30 mouse cellular contexts compared by ENCODE assay signal in genomic region chr7:12985724-12986123, GRCm38 (mm10). TPM values are rescaled to one million over a fixed set of nuclear protein-coding genes. Genes with fewer than 3 reads are reported as not detected.
A peak's percentile ranks its signal among the peaks of the same experiment; 100 is the strongest.
DNase-seq lines count a peak whose midpoint lies in the region; ATAC-seq lines count a peak whose summit lies in the region.
"Had no signal": no experiment of that assay in that cellular context is flagged by ENCODE, and none has a peak within 500 bp of the region (broad histone marks: within the 10 kb centered on the region; RNA-seq: fewer than 3 reads in every experiment).

No protein-coding gene starts in this region.

- H3K4me2 ChIP-seq in forebrain, embryonic 11.5 days (ENCODE audit: low read depth, low read length, severe bottlenecking) = no peak overlapping the region
- H3K4me2 ChIP-seq in forebrain, embryonic 13.5 days = no peak overlapping the region
- no peak overlapping the region for H3K4me2 ChIP-seq in liver, embryonic 12.5 days
- no peak overlapping the region for H3K4me2 ChIP-seq in liver, embryonic 16.5 days (ENCODE audit: low read depth, low read length)
- H3K4me2 ChIP-seq: embryonic facial prominence, embryonic 15.5 days; heart, embryonic 12.5 days; hindbrain, embryonic 15.5 days had no signal

- peak; percentile 28 for DNase-seq in forebrain, embryonic 11.5 days (ENCODE audit: low spot score)
- no peak for DNase-seq in left cerebral cortex, postnatal 10 days (ENCODE audit: extremely low spot score in 1 of 2, low spot score in 2 of 2)
- DNase-seq in thymus, adult 18-20 months = no peak
- no peak for DNase-seq in thymus, postnatal 4 days
- no peak for DNase-seq in spleen, postnatal 14 days (ENCODE audit: low spot score in 2 of 2)
- DNase-seq: adrenal gland, postnatal 10 days; B cell, adult 2 months; cerebellum, adult 8-10 months; cerebellum, postnatal 14 days; embryo, embryonic 11 days; gastrocnemius, adult 2 months; gastrocnemius, postnatal 25 days had no signal

- WGBS in forebrain, embryonic 11.5 days = 79% methylated on average over 1 of the region's 1 CpGs
- WGBS in forebrain, embryonic 13.5 days = 87% methylated on average over 1 of the region's 1 CpGs
- WGBS in liver, embryonic 12.5 days (ENCODE audit: insufficient replicate concordance) = 24% methylated on average over 1 of the region's 1 CpGs
- 29% methylated on average over 1 of the region's 1 CpGs for WGBS in liver, embryonic 16.5 days (ENCODE audit: insufficient replicate concordance)

- H3K4me1 ChIP-seq in forebrain, embryonic 11.5 days (replicated peaks; ENCODE audit: control insufficient read depth, insufficient read depth, low read length) = no peaks in the 10 kb centered on the region
- H3K4me1 ChIP-seq in forebrain, embryonic 13.5 days = no peaks in the 10 kb centered on the region
- H3K4me1 ChIP-seq in liver, embryonic 12.5 days = peaks cover 49% of the 10 kb centered on the region
- H3K4me1 ChIP-seq in liver, embryonic 16.5 days (ENCODE audit: control insufficient read depth, low read depth, low read length) = peaks cover 14% of the 10 kb centered on the region
- H3K4me1 ChIP-seq: embryonic facial prominence, embryonic 15.5 days; forebrain, embryonic 10.5 days; heart, embryonic 12.5 days; hindbrain, embryonic 10.5 days; hindbrain, embryonic 15.5 days had no signal

- H3K4me3 ChIP-seq in forebrain, embryonic 11.5 days (ENCODE audit: low read depth, low read length) = no peak overlapping the region
- no peak overlapping the region for H3K4me3 ChIP-seq in forebrain, embryonic 13.5 days
- H3K4me3 ChIP-seq in liver, embryonic 12.5 days = no peak overlapping the region
- no peak overlapping the region for H3K4me3 ChIP-seq in liver, embryonic 16.5 days (ENCODE audit: low read depth, low read length)
- H3K4me3 ChIP-seq: embryonic facial prominence, embryonic 15.5 days; erythroblast, embryonic 14.5 days; forebrain, embryonic 10.5 days; gastrocnemius, adult 2 months; heart, embryonic 12.5 days; hindbrain, embryonic 10.5 days; hindbrain, embryonic 15.5 days had no signal

- intact Hi-C loops in left cerebral cortex, postnatal 10 days (cut with DNase I) = no loop called here

- H3K27me3 ChIP-seq in forebrain, embryonic 11.5 days (ENCODE audit: control insufficient read depth, insufficient read depth, low read length) = no peaks in the 10 kb centered on the region
- H3K27me3 ChIP-seq in forebrain, embryonic 13.5 days = no peaks in the 10 kb centered on the region
- H3K27me3 ChIP-seq in liver, embryonic 12.5 days (replicated peaks) = no peaks in the 10 kb centered on the region
- H3K27me3 ChIP-seq in liver, embryonic 16.5 days (ENCODE audit: control insufficient read depth, insufficient read depth, low read depth, low read length) = no peaks in the 10 kb centered on the region
- H3K27me3 ChIP-seq: embryonic facial prominence, embryonic 15.5 days; heart, embryonic 12.5 days; hindbrain, embryonic 15.5 days had no signal

- H3K9me3 ChIP-seq in forebrain, embryonic 11.5 days (ENCODE audit: control insufficient read depth, low read length) = no peaks in the 10 kb centered on the region
- H3K9me3 ChIP-seq in forebrain, embryonic 13.5 days (replicated peaks) = no peaks in the 10 kb centered on the region
- 0 out of 2 replicates have a peak, but pooled peaks cover 3% of the 10 kb centered on the region for H3K9me3 ChIP-seq in liver, embryonic 12.5 days (replicated peaks)
- no peaks in the 10 kb centered on the region for H3K9me3 ChIP-seq in liver, embryonic 16.5 days (replicated peaks; ENCODE audit: control insufficient read depth, low read length)
- H3K9me3 ChIP-seq: embryonic facial prominence, embryonic 15.5 days; forebrain, embryonic 10.5 days; G1E; heart, embryonic 12.5 days; hindbrain, embryonic 10.5 days; hindbrain, embryonic 15.5 days had no signal

- ATAC-seq in forebrain, embryonic 11.5 days (replicated peaks; ENCODE audit: low FRiP score) = no peak
- ATAC-seq in forebrain, embryonic 13.5 days = no peak
- peak; percentile 76 for ATAC-seq in liver, embryonic 12.5 days
- peak; percentile 62 for ATAC-seq in liver, embryonic 16.5 days (ENCODE audit: low read depth)
- ATAC-seq: CD4-positive, CD25-positive, alpha-beta regulatory T cell, adult 4 months; forebrain, embryonic 16.5 days had no signal

- H3K27ac ChIP-seq in forebrain, embryonic 11.5 days (ENCODE audit: low read depth, low read length) = no peak overlapping the region
- no peak overlapping the region for H3K27ac ChIP-seq in forebrain, embryonic 13.5 days
- H3K27ac ChIP-seq in liver, embryonic 12.5 days = peak overlapping the region; percentile 71
- H3K27ac ChIP-seq in liver, embryonic 16.5 days (ENCODE audit: low read length) = no peak overlapping the region
- H3K27ac ChIP-seq: embryonic facial prominence, embryonic 15.5 days; forebrain, embryonic 10.5 days; gastrocnemius, adult 2 months; hindbrain, embryonic 10.5 days; hindbrain, embryonic 15.5 days had no signal

- H3K36me3 ChIP-seq in forebrain, embryonic 11.5 days (ENCODE audit: control insufficient read depth, insufficient read depth, low read length) = no peaks in the 10 kb centered on the region
- H3K36me3 ChIP-seq in forebrain, embryonic 13.5 days (ENCODE audit: poor library complexity, severe bottlenecking) = 0 out of 2 replicates have a peak, but pooled peaks cover 11% of the 10 kb centered on the region
- H3K36me3 ChIP-seq in liver, embryonic 12.5 days = peaks cover 14% of the 10 kb centered on the region
- H3K36me3 ChIP-seq in liver, embryonic 16.5 days (ENCODE audit: control insufficient read depth, insufficient read depth) = no peaks in the 10 kb centered on the region
- H3K36me3 ChIP-seq: embryonic facial prominence, embryonic 15.5 days; hindbrain, embryonic 15.5 days had no signal

- H3K9ac ChIP-seq in forebrain, embryonic 11.5 days (ENCODE audit: low read length) = no peak overlapping the region
- no peak overlapping the region for H3K9ac ChIP-seq in forebrain, embryonic 13.5 days
- no peak overlapping the region for H3K9ac ChIP-seq in liver, embryonic 12.5 days
- no peak overlapping the region for H3K9ac ChIP-seq in liver, embryonic 16.5 days (ENCODE audit: low read depth, low read length)
- H3K9ac ChIP-seq: embryonic facial prominence, embryonic 15.5 days; heart, embryonic 12.5 days; hindbrain, embryonic 15.5 days had no signal

RNA-seq across cellular contexts. Expression of gene Zfp446, which starts 8.1 kb away (rescaled TPM):
- 12.8 and 14.6 TPM in 2 replicates for polyA plus RNA-seq in forebrain, embryonic 11.5 days (2014; fragmentation: Nextera tagmentation; extraction: Ambion mirVana)
- 12.7 and 14.5 TPM in 2 replicates for polyA plus RNA-seq in forebrain, embryonic 13.5 days (2015; fragmentation: Nextera tagmentation; extraction: Ambion mirVana)
- 5.4 and 5.7 TPM in 2 replicates for polyA plus RNA-seq in liver, embryonic 12.5 days (2016; fragmentation: Nextera tagmentation; extraction: Ambion mirVana)
- polyA plus RNA-seq in liver, embryonic 16.5 days (2015; fragmentation: Nextera tagmentation; extraction: Ambion mirVana) = 2.9 TPM in 2 replicates
- 1 to 10 TPM; 6.5 to 8.0 TPM for total RNA-seq in left cerebral cortex, postnatal 10 days (2021)

RNA-seq across cellular contexts. Expression of gene Slc27a5, which starts 12.3 kb away (rescaled TPM):
- 0.13 TPM in 1 of 2 replicates, not detected in the other for polyA plus RNA-seq in forebrain, embryonic 11.5 days (2014; fragmentation: Nextera tagmentation; extraction: Ambion mirVana)
- polyA plus RNA-seq in forebrain, embryonic 13.5 days (2015; fragmentation: Nextera tagmentation; extraction: Ambion mirVana) = 0.12 and 0.53 TPM in 2 replicates
- 1.3 and 1.5 TPM in 2 replicates for polyA plus RNA-seq in liver, embryonic 12.5 days (2016; fragmentation: Nextera tagmentation; extraction: Ambion mirVana)
- 23.6 and 26.5 TPM in 2 replicates for polyA plus RNA-seq in liver, embryonic 16.5 days (2015; fragmentation: Nextera tagmentation; extraction: Ambion mirVana)
- under 1 TPM in 1 of 2 experiments, not detected in 1; 0.20 TPM for total RNA-seq in left cerebral cortex, postnatal 10 days (2021)
- total RNA-seq: common myeloid progenitor, adult 5-6 weeks; gastrocnemius, postnatal 25 days; granulocyte monocyte progenitor cell, adult 5-6 weeks; heart, adult 8-10 months; heart, postnatal 25 days had no signal
- polyA plus RNA-seq: embryonic facial prominence, embryonic 11.5 days; erythroblast, embryonic 14.5 days; forebrain, embryonic 10.5 days; G1E; heart, embryonic 12.5 days; heart, embryonic 16.5 days had no signal

RNA-seq across cellular contexts. Expression of gene Trim28, which starts 13.2 kb away (rescaled TPM):
- 507 and 586 TPM in 2 replicates for polyA plus RNA-seq in forebrain, embryonic 11.5 days (2014; fragmentation: Nextera tagmentation; extraction: Ambion mirVana)
- 270 and 289 TPM in 2 replicates for polyA plus RNA-seq in forebrain, embryonic 13.5 days (2015; fragmentation: Nextera tagmentation; extraction: Ambion mirVana)
- 201 and 203 TPM in 2 replicates for polyA plus RNA-seq in liver, embryonic 12.5 days (2016; fragmentation: Nextera tagmentation; extraction: Ambion mirVana)
- polyA plus RNA-seq in liver, embryonic 16.5 days (2015; fragmentation: Nextera tagmentation; extraction: Ambion mirVana) = 50.0 and 57.9 TPM in 2 replicates
- 100 to 1,000 TPM; 252 to 265 TPM for total RNA-seq in left cerebral cortex, postnatal 10 days (2021)

RNA-seq across cellular contexts. Expression of gene Zfp324, which starts 20.1 kb away (rescaled TPM):
- 10.8 and 11.2 TPM in 2 replicates for polyA plus RNA-seq in forebrain, embryonic 11.5 days (2014; fragmentation: Nextera tagmentation; extraction: Ambion mirVana)
- 12.3 and 12.5 TPM in 2 replicates for polyA plus RNA-seq in forebrain, embryonic 13.5 days (2015; fragmentation: Nextera tagmentation; extraction: Ambion mirVana)
- 4.4 and 5.1 TPM in 2 replicates for polyA plus RNA-seq in liver, embryonic 12.5 days (2016; fragmentation: Nextera tagmentation; extraction: Ambion mirVana)
- 2.4 and 2.6 TPM in 2 replicates for polyA plus RNA-seq in liver, embryonic 16.5 days (2015; fragmentation: Nextera tagmentation; extraction: Ambion mirVana)
- 10 to 100 TPM; 15.3 to 16.7 TPM for total RNA-seq in left cerebral cortex, postnatal 10 days (2021)

RNA-seq across cellular contexts. Expression of gene Zbtb45, which starts 24.1 kb away (rescaled TPM):
- polyA plus RNA-seq in forebrain, embryonic 11.5 days (2014; fragmentation: Nextera tagmentation; extraction: Ambion mirVana) = 31.9 and 37.3 TPM in 2 replicates
- polyA plus RNA-seq in forebrain, embryonic 13.5 days (2015; fragmentation: Nextera tagmentation; extraction: Ambion mirVana) = 32.8 and 37.1 TPM in 2 replicates
- polyA plus RNA-seq in liver, embryonic 12.5 days (2016; fragmentation: Nextera tagmentation; extraction: Ambion mirVana) = 16.2 and 20.0 TPM in 2 replicates
- polyA plus RNA-seq in liver, embryonic 16.5 days (2015; fragmentation: Nextera tagmentation; extraction: Ambion mirVana) = 10.0 and 11.4 TPM in 2 replicates
- total RNA-seq in left cerebral cortex, postnatal 10 days (2021) = 10 to 100 TPM; 31.3 to 32.1 TPM

Comparison
In these comparisons a context has a peak if more than half of its experiments do, and no peak if none do; other contexts are left out.
1. ATAC-seq: peak in liver, embryonic 12.5 days (single experiment) and liver, embryonic 16.5 days (single experiment); none in forebrain, embryonic 11.5 days (single experiment) and forebrain, embryonic 13.5 days (single experiment).